Mouse (Mus musculus): ENCODE measurements at regions not wholly inside any gene's neighbourhood (a gene's known extent, or its start where the extent isn't known, plus 50 kb on each side); places are given as distances from the start of the nearest gene placed in this dataset.

DNA sequence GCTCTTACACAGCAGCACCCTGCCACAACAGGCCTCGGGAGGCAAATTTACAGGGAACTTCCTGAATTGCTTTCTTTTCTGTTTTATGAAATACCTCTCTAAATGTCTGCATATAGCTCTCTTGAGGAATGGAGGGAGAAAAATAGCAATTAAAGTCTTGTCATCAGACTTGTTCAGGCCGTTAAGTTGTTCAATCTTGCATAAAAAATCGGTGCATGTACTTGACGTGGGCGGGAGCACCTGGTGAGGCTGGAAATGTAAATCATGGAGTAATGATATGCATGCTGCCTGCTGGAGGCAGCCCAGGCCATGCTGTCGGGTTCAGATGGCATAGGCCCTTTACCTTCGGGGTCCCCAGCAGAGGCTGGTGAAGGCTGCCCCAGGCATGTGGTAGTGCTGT lies 153.6 kb upstream of the A530016L24Rik start:
- H3K4me1 ChIP-seq (ENCODE audit: control insufficient read depth, insufficient read depth, low read length), result no peaks in the 10 kb centered on the region
- H3K4me3 ChIP-seq (ENCODE audit: control insufficient read depth, low read depth, low read length), result no peak overlapping the region
- no peaks in the 10 kb centered on the region for H3K27me3 ChIP-seq (ENCODE audit: control insufficient read depth, insufficient read depth, low read length)
- no peak overlapping the region for H3K27ac ChIP-seq (ENCODE audit: control insufficient read depth, insufficient read depth, low read depth, low read length)
- no peaks in the 10 kb centered on the region for H3K36me3 ChIP-seq (ENCODE audit: control insufficient read depth, insufficient read depth, low read length)
- no peak for TF ChIP-seq CTCF (IDR thresholded peaks at IDR 0.05; ENCODE audit: control insufficient read depth, insufficient read depth, insufficient replicate concordance, low read depth, low read length)
- no peak for TF ChIP-seq POLR2A (IDR thresholded peaks at IDR 0.05; ENCODE audit: control insufficient read depth, low read depth, low read length)

- TF ChIP-seq POLR2A (IDR thresholded peaks at IDR 0.05; ENCODE audit: control insufficient read depth, low read depth, low read length) (no peak), CTCF (IDR thresholded peaks at IDR 0.05; ENCODE audit: control insufficient read depth, insufficient read depth, insufficient replicate concordance, low read depth, low read length) (no peak)
- Histone ChIP-seq H3K27me3 (ENCODE audit: control insufficient read depth, insufficient read depth, low read length) (no peaks in the 10 kb centered on the region), H3K36me3 (ENCODE audit: control insufficient read depth, insufficient read depth, low read length) (no peaks in the 10 kb centered on the region), H3K4me3 (ENCODE audit: control insufficient read depth, low read depth, low read length) (no peak overlapping the region), H3K4me1 (ENCODE audit: control insufficient read depth, insufficient read depth, low read length) (no peaks in the 10 kb centered on the region), H3K27ac (ENCODE audit: control insufficient read depth, insufficient read depth, low read depth, low read length) (no peak overlapping the region)
Observed at GRCm38 (mm10) chr12:112336691-112337295, 152.5 kb upstream of the A530016L24Rik start.

- H3K36me3 ChIP-seq (ENCODE audit: control insufficient read depth, insufficient read depth, low read length), result no peaks in the 10 kb centered on the region
- no peak for TF ChIP-seq CTCF (IDR thresholded peaks at IDR 0.05; ENCODE audit: control insufficient read depth, insufficient read depth, insufficient replicate concordance, low read depth, low read length)
- no peak for TF ChIP-seq POLR2A (IDR thresholded peaks at IDR 0.05; ENCODE audit: control insufficient read depth, low read depth, low read length)
- no peaks in the 10 kb centered on the region for H3K4me1 ChIP-seq (ENCODE audit: control insufficient read depth, insufficient read depth, low read length)
- no peak overlapping the region for H3K4me3 ChIP-seq (ENCODE audit: control insufficient read depth, low read depth, low read length)
- no peaks in the 10 kb centered on the region for H3K27me3 ChIP-seq (ENCODE audit: control insufficient read depth, insufficient read depth, low read length)
- H3K27ac ChIP-seq (ENCODE audit: control insufficient read depth, insufficient read depth, low read depth, low read length), result no peak overlapping the region
Observed at GRCm38 (mm10) chr12:112337443-112337842, 151.8 kb upstream of the A530016L24Rik start.

- no peak overlapping the region for H3K4me3 ChIP-seq (ENCODE audit: control insufficient read depth, low read depth, low read length)
- no peaks in the 10 kb centered on the region for H3K36me3 ChIP-seq (ENCODE audit: control insufficient read depth, insufficient read depth, low read length)
- no peaks in the 10 kb centered on the region for H3K27me3 ChIP-seq (ENCODE audit: control insufficient read depth, insufficient read depth, low read length)
- TF ChIP-seq POLR2A (IDR thresholded peaks at IDR 0.05; ENCODE audit: control insufficient read depth, low read depth, low read length) (no peak), CTCF (IDR thresholded peaks at IDR 0.05; ENCODE audit: control insufficient read depth, insufficient read depth, insufficient replicate concordance, low read depth, low read length) (no peak)
- H3K4me1 ChIP-seq (ENCODE audit: control insufficient read depth, insufficient read depth, low read length), result no peaks in the 10 kb centered on the region
- H3K27ac ChIP-seq (ENCODE audit: control insufficient read depth, insufficient read depth, low read depth, low read length), result no peak overlapping the region
Observed at GRCm38 (mm10) chr12:112338976-112339375, 150.3 kb upstream of the A530016L24Rik start.

- Histone ChIP-seq H3K4me1 (ENCODE audit: control insufficient read depth, insufficient read depth, low read length) (no peaks in the 10 kb centered on the region), H3K27ac (ENCODE audit: control insufficient read depth, insufficient read depth, low read depth, low read length) (no peak overlapping the region), H3K4me3 (ENCODE audit: control insufficient read depth, low read depth, low read length) (no peak overlapping the region), H3K36me3 (ENCODE audit: control insufficient read depth, insufficient read depth, low read length) (no peaks in the 10 kb centered on the region), H3K27me3 (ENCODE audit: control insufficient read depth, insufficient read depth, low read length) (no peaks in the 10 kb centered on the region)
- TF ChIP-seq CTCF (IDR thresholded peaks at IDR 0.05; ENCODE audit: control insufficient read depth, insufficient read depth, insufficient replicate concordance, low read depth, low read length) (no peak), POLR2A (IDR thresholded peaks at IDR 0.05; ENCODE audit: control insufficient read depth, low read depth, low read length) (no peak)
Observed at GRCm38 (mm10) chr12:112339481-112340179, 149.6 kb upstream of the A530016L24Rik start.

GRCm38 (mm10) chr12:112340248-112340647 lies 149.0 kb upstream of the A530016L24Rik start:
- no peaks in the 10 kb centered on the region for H3K4me1 ChIP-seq (ENCODE audit: control insufficient read depth, insufficient read depth, low read length)
- H3K4me3 ChIP-seq (ENCODE audit: control insufficient read depth, low read depth, low read length), result no peak overlapping the region
- no peaks in the 10 kb centered on the region for H3K27me3 ChIP-seq (ENCODE audit: control insufficient read depth, insufficient read depth, low read length)
- H3K36me3 ChIP-seq (ENCODE audit: control insufficient read depth, insufficient read depth, low read length), result no peaks in the 10 kb centered on the region
- TF ChIP-seq CTCF (IDR thresholded peaks at IDR 0.05; ENCODE audit: control insufficient read depth, insufficient read depth, insufficient replicate concordance, low read depth, low read length) (no peak), POLR2A (IDR thresholded peaks at IDR 0.05; ENCODE audit: control insufficient read depth, low read depth, low read length) (no peak)
- H3K27ac ChIP-seq (ENCODE audit: control insufficient read depth, insufficient read depth, low read depth, low read length), result no peak overlapping the region

DNA sequence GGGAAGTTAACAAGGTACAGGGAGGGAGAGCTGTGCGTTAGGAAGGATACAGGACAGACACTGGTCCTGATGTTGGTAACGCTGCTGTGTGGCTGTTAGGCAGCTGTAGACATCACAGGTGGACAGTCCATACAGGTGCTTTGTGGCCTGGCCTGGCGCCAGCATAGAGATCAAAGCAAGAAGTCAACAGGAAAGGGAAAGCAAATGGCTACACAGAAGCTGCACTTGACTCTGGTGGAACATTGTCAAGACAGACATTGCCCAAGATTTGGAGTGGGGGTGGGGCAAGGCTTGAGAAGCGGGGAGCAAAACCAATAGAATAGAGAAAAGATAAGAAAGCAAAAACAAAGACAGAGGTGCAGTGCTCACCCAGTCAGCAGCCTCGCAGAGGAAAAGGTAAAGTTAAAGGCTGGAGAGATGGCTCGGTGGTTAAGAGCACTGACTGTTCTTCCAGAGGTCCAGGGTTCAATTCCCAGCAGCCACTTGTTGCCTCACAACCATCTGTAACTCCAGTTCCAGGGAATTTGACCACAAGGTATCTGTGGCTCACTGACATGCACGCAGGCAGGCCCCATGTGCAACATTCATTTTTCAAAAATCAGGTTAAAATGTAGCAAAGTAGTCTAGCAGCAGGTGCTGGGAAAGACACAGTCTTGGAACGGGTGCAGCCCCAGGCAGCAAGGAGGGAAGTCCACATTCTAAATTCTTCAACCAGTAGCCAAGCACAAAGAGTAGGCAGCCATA lies 147.3 kb upstream of the A530016L24Rik start:
- TF ChIP-seq POLR2A (IDR thresholded peaks at IDR 0.05; ENCODE audit: control insufficient read depth, low read depth, low read length), result no peak
- no peak for TF ChIP-seq CTCF (IDR thresholded peaks at IDR 0.05; ENCODE audit: control insufficient read depth, insufficient read depth, insufficient replicate concordance, low read depth, low read length)
- Histone ChIP-seq H3K27me3 (ENCODE audit: control insufficient read depth, insufficient read depth, low read length) (no peaks in the 10 kb centered on the region), H3K4me3 (ENCODE audit: control insufficient read depth, low read depth, low read length) (no peak overlapping the region), H3K36me3 (ENCODE audit: control insufficient read depth, insufficient read depth, low read length) (no peaks in the 10 kb centered on the region), H3K4me1 (ENCODE audit: control insufficient read depth, insufficient read depth, low read length) (no peaks in the 10 kb centered on the region), H3K27ac (ENCODE audit: control insufficient read depth, insufficient read depth, low read depth, low read length) (no peak overlapping the region)
